In genomic region chr10:24712367-24712761, GRCm38 (mm10) we compare ENCODE assay signal across 8 mouse cellular contexts. TPM values are rescaled to one million over a fixed set of nuclear protein-coding genes. Genes with fewer than 3 reads are reported as not detected.
DNase-seq lines count a peak whose midpoint lies in the region; ATAC-seq and TF ChIP-seq lines count a peak whose summit lies in the region.

No protein-coding gene starts in this region.

- 6% methylated on average over 15 of the region's 15 CpGs for WGBS in kidney, adult 2 months
- WGBS in bone marrow, adult 2 months, result 3% methylated on average over 15 of the region's 15 CpGs
- 11% methylated on average over 15 of the region's 15 CpGs for WGBS in hindbrain, postnatal 0 days
- WGBS in midbrain, embryonic 14.5 days, result 15% methylated on average over 15 of the region's 15 CpGs

- no peak for TF ChIP-seq POLR2A in kidney, adult 2 months (IDR thresholded peaks at IDR 0.05; ENCODE audit: low read depth, low read length)
- no peak for TF ChIP-seq POLR2A in bone marrow, adult 2 months (IDR thresholded peaks at IDR 0.05; ENCODE audit: borderline replicate concordance, control insufficient read depth, low read depth, low read length)

- H3K9ac ChIP-seq in hindbrain, postnatal 0 days (replicated peaks; ENCODE audit: low read length), result peak overlapping the region; percentile 58
- peak overlapping the region; percentile 66; the same call in 1 of the 2 replicates for H3K9ac ChIP-seq in midbrain, embryonic 14.5 days (replicated peaks; ENCODE audit: low read length)

- peak overlapping the region; percentile 98 for H3K4me3 ChIP-seq in kidney, adult 2 months (ENCODE audit: insufficient read depth, low read depth, low read length)
- H3K4me3 ChIP-seq in bone marrow, adult 2 months (replicated peaks; ENCODE audit: control insufficient read depth, low read depth, low read length), result peak overlapping the region; percentile 71
- H3K4me3 ChIP-seq in hindbrain, postnatal 0 days (ENCODE audit: low read length), result peak overlapping the region; percentile 72
- peak overlapping the region; percentile 62 for H3K4me3 ChIP-seq in midbrain, embryonic 14.5 days (replicated peaks; ENCODE audit: low read depth, low read length)

- TF ChIP-seq CTCF in kidney, adult 2 months (conservative IDR thresholded peaks at IDR 0.05; ENCODE audit: insufficient read depth, insufficient read length, low read depth, low read length), result no peak
- TF ChIP-seq CTCF in bone marrow, adult 2 months (IDR thresholded peaks at IDR 0.05; ENCODE audit: control insufficient read depth, insufficient read depth, low read length), result no peak
- no peak for TF ChIP-seq CTCF in hindbrain, postnatal 0 days (IDR thresholded peaks at IDR 0.05; ENCODE audit: low read depth)

- 0 out of 2 replicates have a peak, but pooled peaks have one; percentile 2 for ATAC-seq in hindbrain, postnatal 0 days
- no peak for ATAC-seq in midbrain, embryonic 14.5 days (ENCODE audit: low FRiP score, low TSS enrichment)

- no peaks in the 10 kb centered on the region for H3K27me3 ChIP-seq in kidney, adult 2 months (replicated peaks; ENCODE audit: control insufficient read depth, insufficient read depth, low read length)
- H3K27me3 ChIP-seq in hindbrain, postnatal 0 days (ENCODE audit: insufficient read depth, low read length), result no peaks in the 10 kb centered on the region
- peaks cover 11% of the 10 kb centered on the region; the same call in 1 of the 2 replicates for H3K27me3 ChIP-seq in midbrain, embryonic 14.5 days (ENCODE audit: control insufficient read depth, insufficient read depth, low read length)

- H3K4me2 ChIP-seq in hindbrain, postnatal 0 days (ENCODE audit: low read depth, low read length), result peak overlapping the region; percentile 100
- H3K4me2 ChIP-seq in midbrain, embryonic 14.5 days (ENCODE audit: low read length), result peak overlapping the region; percentile 100

- H3K36me3 ChIP-seq in kidney, adult 2 months (ENCODE audit: control insufficient read depth, insufficient read depth, low read length), result no peaks in the 10 kb centered on the region
- no peaks in the 10 kb centered on the region for H3K36me3 ChIP-seq in hindbrain, postnatal 0 days (ENCODE audit: insufficient read depth, low read length)
- H3K36me3 ChIP-seq in midbrain, embryonic 14.5 days (ENCODE audit: control insufficient read depth, insufficient read depth, low read length), result no peaks in the 10 kb centered on the region

- peak overlapping the region; percentile 28; the same call in 1 of the 2 replicates for H3K27ac ChIP-seq in kidney, adult 2 months (ENCODE audit: insufficient read depth, low read depth, low read length)
- H3K27ac ChIP-seq in bone marrow, adult 2 months (ENCODE audit: control insufficient read depth, insufficient read depth, low read depth, low read length, poor library complexity), result peak overlapping the region; percentile 34
- H3K27ac ChIP-seq in hindbrain, postnatal 0 days, result no peak overlapping the region
- no peak overlapping the region for H3K27ac ChIP-seq in midbrain, embryonic 14.5 days (replicated peaks; ENCODE audit: low read depth, low read length)

- 0 out of 2 replicates have a peak, but pooled peaks cover 6% of the 10 kb centered on the region for H3K4me1 ChIP-seq in kidney, adult 2 months (ENCODE audit: control insufficient read depth, insufficient read depth, low read length)
- no peaks in the 10 kb centered on the region for H3K4me1 ChIP-seq in bone marrow, adult 2 months (ENCODE audit: control insufficient read depth, insufficient read depth, low read length)
- 0 out of 2 replicates have a peak, but pooled peaks cover 3% of the 10 kb centered on the region for H3K4me1 ChIP-seq in hindbrain, postnatal 0 days (ENCODE audit: insufficient read depth, low read length)
- H3K4me1 ChIP-seq in midbrain, embryonic 14.5 days (ENCODE audit: control insufficient read depth, insufficient read depth, low read length), result peaks cover 7% of the 10 kb centered on the region; the same call in 1 of the 2 replicates

- H3K9me3 ChIP-seq in hindbrain, postnatal 0 days (ENCODE audit: low read length), result no peaks in the 10 kb centered on the region
- no peaks in the 10 kb centered on the region for H3K9me3 ChIP-seq in midbrain, embryonic 14.5 days (ENCODE audit: control insufficient read depth, low read length)

- DNase-seq in kidney, adult 2 months, result no peak
- no peak for DNase-seq in kidney, postnatal 14 days
- no peak for DNase-seq in hindbrain, postnatal 0 days (ENCODE audit: low spot score)
- DNase-seq in midbrain, embryonic 14.5 days, result no peak
- DNase-seq in left cerebral cortex, adult 9 months (ENCODE audit: low spot score in 2 of 2), result no peak
- DNase-seq in gastrocnemius, postnatal 25 days, result no peak
- DNase-seq in urinary bladder, adult 18-20 months (ENCODE audit: low spot score in 2 of 2), result no peak

RNA-seq across cellular contexts. Expression of gene Enpp1, which starts 0.4 kb away (rescaled TPM):
- polyA plus RNA-seq in kidney, adult 2 months (2012; rRNA removed), result 8.5 TPM in 2 replicates
- polyA plus RNA-seq in bone marrow, adult 2 months (2011; ENCODE audit: insufficient read depth, insufficient read length, low replicate concordance, missing spikeins), result 2.4 and 4.8 TPM in 2 replicates
- 2.7 and 4.0 TPM in 2 replicates for total RNA-seq in hindbrain, postnatal 0 days (2014; rRNA removed)
- polyA plus RNA-seq in hindbrain, postnatal 0 days (2015; fragmentation: Nextera tagmentation; extraction: Ambion mirVana), result 3.1 and 4.1 TPM in 2 replicates
- 0.55 and 4.2 TPM in 2 replicates for polyA plus RNA-seq in midbrain, embryonic 14.5 days (2014; fragmentation: Nextera tagmentation; extraction: Ambion mirVana)
- 1 to 10 TPM; 3.4 to 4.9 TPM for total RNA-seq in gastrocnemius, postnatal 25 days (2021)

Comparison
In these comparisons a context has a peak if more than half of its experiments do, and no peak if none do; other contexts are left out.
1. H3K27ac ChIP-seq: peak in kidney, adult 2 months (single experiment) and bone marrow, adult 2 months (single experiment); none in hindbrain, postnatal 0 days (single experiment) and midbrain, embryonic 14.5 days (single experiment).
2. Peak in every context shown above with its lines, with median percentiles within 50 percentile points of each other: H3K4me3 ChIP-seq.